Mouse (Mus musculus) spleen, adult 2 months (tissue): ENCODE data around the gene Akap13. TPM values are rescaled to one million over a fixed set of nuclear protein-coding genes. Genes with fewer than 3 reads are reported as not detected.

Experiments used
- DNase-seq, 2 experiments: peaks; one replicate each; pipeline versions ENCODE4 v3.0.0 to v3.0.0-alpha.2; 2012 to 2021; ENCODE audit warnings: low spot score in 2 of 2, low read depth in 1 of 2
- H3K27ac ChIP-seq: fragments of 200-500 bp; 2 replicates; pipeline ENCODE4 v1.5.1; 2012; ENCODE audit warnings: low read length, inconsistent platforms; ENCODE audit not compliant: insufficient read depth
- H3K27me3 ChIP-seq: fragments of 200-500 bp; 2 replicates; pipeline ENCODE4 v1.6.1; 2012; ENCODE audit warnings: mild to moderate bottlenecking, moderate library complexity, low read length, inconsistent platforms; ENCODE audit not compliant: control insufficient read depth, insufficient read depth
- H3K36me3 ChIP-seq: fragments of 200-500 bp; 2 replicates; pipeline ENCODE4 v1.6.1; 2012; ENCODE audit warnings: mild to moderate bottlenecking, low read length, inconsistent platforms; ENCODE audit not compliant: control insufficient read depth, insufficient read depth
- H3K4me1 ChIP-seq: fragments of 200-500 bp; 2 replicates; pipeline ENCODE4 v1.6.1; 2011; ENCODE audit warnings: inconsistent platforms; ENCODE audit not compliant: control insufficient read depth, insufficient read depth, insufficient read length
- H3K4me3 ChIP-seq: fragments of 200-500 bp; 2 replicates; pipeline ENCODE4 v1.5.1; 2011; ENCODE audit warnings: mild to moderate bottlenecking, inconsistent platforms; ENCODE audit not compliant: insufficient read depth, insufficient read length; ENCODE audit errors: extremely low read depth
- CTCF ChIP-seq: fragments of 200-500 bp; IDR thresholded peaks from 2 replicates; pipeline ENCODE4 v1.5.1; 2011; ENCODE audit warnings: mild to moderate bottlenecking, inconsistent platforms; ENCODE audit not compliant: insufficient read depth, insufficient read length, insufficient replicate concordance; ENCODE audit errors: extremely low read depth
- POLR2A ChIP-seq: fragments of 200-500 bp; IDR thresholded peaks from 2 replicates; pipeline ENCODE4 v1.6.1; 2011; ENCODE audit warnings: low read depth, low read length, inconsistent platforms
- WGBS: fragments of 180-500 bp; shearing (Covaris S2); methylation state at CpG from one replicate; pipeline ENCODE4 v1.1.7; 2018; 5-methylcytosine and 5-hydroxymethylcytosine counted together
- polyA plus RNA-seq: library from polyadenylated mRNA; depleted of rRNA; stranded (reverse); fragments of >200 nt; gene quantifications from 2 replicates; pipeline ENCODE4 v1.2.3, GENCODE M21; 2012

The Akap13 gene
- polyA plus RNA-seq, 1 experiment: 34.2 TPM

DNA sequence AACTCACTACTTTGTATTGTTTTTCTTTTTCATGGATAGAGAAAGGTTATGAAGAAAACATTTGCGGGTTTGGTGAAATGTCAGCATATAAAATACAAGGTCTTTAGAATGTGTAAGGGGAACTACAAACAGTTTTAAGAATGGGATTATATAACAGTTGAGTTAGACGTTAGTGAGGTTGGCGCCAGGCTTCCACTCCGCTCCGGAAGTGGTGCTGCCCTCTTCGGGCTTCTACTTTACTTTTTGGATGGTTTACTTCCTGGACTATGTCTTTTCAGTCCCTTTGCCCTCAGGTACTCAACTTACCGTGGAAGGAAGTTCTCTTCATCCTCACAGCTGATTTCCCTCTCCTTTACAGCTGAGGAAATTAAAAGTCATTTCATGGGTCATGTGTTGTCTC is 43.9 kb downstream of the Akap13 start:
- Histone ChIP-seq H3K4me1 (peaks cover 23% of the 10 kb centered on the region), H3K36me3 (no peaks in the 10 kb centered on the region), H3K27me3 (no peaks in the 10 kb centered on the region), H3K4me3 (no peak overlapping the region), H3K27ac (no peak overlapping the region)
- DNase-seq: no peak
- WGBS: 76% methylated on average over 7 of the region's 7 CpGs
- TF ChIP-seq CTCF: no peak
- no peak for TF ChIP-seq POLR2A

- Histone ChIP-seq H3K4me3 (no peak overlapping the region), H3K4me1 (peaks cover 23% of the 10 kb centered on the region), H3K36me3 (no peaks in the 10 kb centered on the region), H3K27ac (no peak overlapping the region), H3K27me3 (no peaks in the 10 kb centered on the region)
- WGBS: 67% methylated on average over 4 of the region's 4 CpGs
- TF ChIP-seq POLR2A (no peak), CTCF (no peak)
- no peak for DNase-seq
Measured at GRCm38 (mm10) chr7:75500164-75500563, 44.8 kb downstream of the Akap13 start.

DNA sequence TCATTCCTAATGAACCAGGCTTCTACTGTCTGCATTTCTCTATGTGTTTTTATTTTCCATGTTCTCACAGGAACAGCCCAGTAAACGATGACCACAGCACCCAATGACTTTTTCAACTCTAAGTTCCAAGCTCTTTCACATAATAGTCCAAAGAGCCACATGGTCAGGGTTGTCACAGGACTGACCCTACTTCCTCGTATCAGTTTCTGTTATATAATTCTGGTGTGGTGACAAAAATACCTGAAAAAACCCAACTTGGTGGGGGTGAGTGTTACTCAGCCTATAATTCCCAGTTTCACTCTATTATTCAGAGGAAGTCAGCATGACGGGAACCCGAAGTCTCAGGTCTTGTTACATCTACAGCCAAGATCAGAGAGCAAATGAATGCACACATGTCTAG is 45.5 kb downstream of the Akap13 start:
- TF ChIP-seq CTCF (no peak), POLR2A (no peak)
- DNase-seq: no peak
- no peaks in the 10 kb centered on the region for H3K36me3 ChIP-seq
- WGBS: 63% methylated on average over 4 of the region's 4 CpGs
- peaks cover 23% of the 10 kb centered on the region for H3K4me1 ChIP-seq
- H3K4me3 ChIP-seq: no peak overlapping the region
- H3K27me3 ChIP-seq: no peaks in the 10 kb centered on the region
- H3K27ac ChIP-seq: no peak overlapping the region

GRCm38 (mm10) chr7:75504524-75504923 is 49.2 kb downstream of the Akap13 start:
- Histone ChIP-seq H3K36me3 (no peaks in the 10 kb centered on the region), H3K27me3 (no peaks in the 10 kb centered on the region), H3K27ac (no peak overlapping the region), H3K4me3 (no peak overlapping the region), H3K4me1 (peaks cover 11% of the 10 kb centered on the region)
- TF ChIP-seq POLR2A (no peak), CTCF (no peak)
- no peak for DNase-seq
- 72% methylated on average over 2 of the region's 2 CpGs for WGBS

- 86% methylated on average over 4 of the region's 4 CpGs for WGBS
- H3K36me3 ChIP-seq: no peaks in the 10 kb centered on the region
Measured at GRCm38 (mm10) chr7:75506628-75507027, 51.3 kb downstream of the Akap13 start.

DNA sequence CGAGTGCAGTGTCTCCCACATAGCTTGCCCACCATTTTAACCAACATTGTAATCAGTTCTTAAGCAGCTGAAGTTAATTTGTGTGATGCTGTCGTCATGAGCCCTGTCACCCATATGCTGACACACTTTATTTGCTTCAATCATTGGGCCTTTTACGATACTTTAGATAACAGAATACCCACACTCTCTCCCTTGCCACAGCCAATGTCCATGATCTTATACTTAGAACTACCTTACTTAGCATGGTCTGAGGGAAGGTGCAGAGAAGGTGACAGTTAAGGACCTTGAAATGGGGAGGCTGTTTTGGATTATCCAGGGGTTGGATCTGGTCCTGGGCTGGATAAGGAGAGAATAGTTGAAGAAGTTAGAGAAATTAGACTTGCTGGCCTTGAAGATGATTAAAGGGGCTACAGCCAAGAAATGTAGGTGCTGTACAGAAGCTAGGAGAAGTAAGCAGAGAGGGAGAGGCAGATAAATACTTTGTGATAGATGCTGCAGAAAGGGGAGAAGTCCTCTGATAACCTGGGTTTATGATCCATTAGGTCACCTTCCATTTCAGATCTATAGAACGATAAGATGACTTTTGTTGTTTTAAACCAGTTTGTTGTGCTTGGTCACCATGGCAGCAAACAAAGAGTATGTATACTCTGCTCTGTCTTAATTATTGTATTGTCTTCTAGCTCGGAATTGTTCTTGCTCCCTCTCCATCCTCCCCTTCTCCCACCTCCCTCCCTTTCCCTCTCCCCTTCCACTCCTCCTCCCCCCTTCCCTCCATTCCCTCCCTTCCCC is 53.9 kb downstream of the Akap13 start:
- Histone ChIP-seq H3K27me3 (no peaks in the 10 kb centered on the region), H3K4me3 (no peak overlapping the region), H3K4me1 (peaks cover 3% of the 10 kb centered on the region; the same call in 1 of the 2 replicates), H3K27ac (no peak overlapping the region), H3K36me3 (no peaks in the 10 kb centered on the region)
- 85% methylated on average over 5 of the region's 5 CpGs for WGBS
- TF ChIP-seq CTCF (no peak), POLR2A (no peak)
- DNase-seq: no peak

More at GRCm38 (mm10) chr7:75506628-75507027, 51.3 kb downstream of the Akap13 start:
- Histone ChIP-seq H3K4me3 (no peak overlapping the region), H3K27ac (no peak overlapping the region), H3K4me1 (peaks cover 3% of the 10 kb centered on the region; the same call in 1 of the 2 replicates), H3K27me3 (no peaks in the 10 kb centered on the region)
- no peak for DNase-seq
- TF ChIP-seq POLR2A (no peak), CTCF (no peak)

- Histone ChIP-seq H3K36me3 (no peaks in the 10 kb centered on the region), H3K27ac (no peak overlapping the region), H3K27me3 (no peaks in the 10 kb centered on the region), H3K4me1 (peaks cover 3% of the 10 kb centered on the region), H3K4me3 (no peak overlapping the region)
- 87% methylated on average over 6 of the region's 6 CpGs for WGBS
- no peak for DNase-seq
- TF ChIP-seq CTCF: no peak
- TF ChIP-seq POLR2A: no peak
Measured at GRCm38 (mm10) chr7:75515472-75515871, 60.1 kb downstream of the Akap13 start.
